Mouse (Mus musculus) erythroblast, embryonic 14.5 days (primary cell): Measurements from ENCODE around the gene Nell1. TPM values are rescaled to one million over a fixed set of nuclear protein-coding genes. Genes with fewer than 3 reads are reported as not detected.

Experiments used
- H3K27me3 ChIP-seq: 2 replicates; pipeline ENCODE4 v1.6.1; 2012; ENCODE audit warnings: inconsistent platforms; ENCODE audit not compliant: control insufficient read depth
- H3K36me3 ChIP-seq: 2 replicates; pipeline ENCODE4 v1.6.1; 2012; ENCODE audit warnings: mild to moderate bottlenecking, inconsistent platforms; ENCODE audit not compliant: control insufficient read depth
- H3K4me1 ChIP-seq: 2 replicates; pipeline ENCODE4 v1.6.1; 2012; ENCODE audit warnings: inconsistent platforms; ENCODE audit not compliant: control insufficient read depth
- H3K4me3 ChIP-seq: replicated peaks from 2 replicates; pipeline ENCODE3; 2012; ENCODE audit warnings: moderate library complexity, mild to moderate bottlenecking, inconsistent platforms
- H3K9me3 ChIP-seq: 2 replicates; pipeline ENCODE4 v1.6.1; 2012; ENCODE audit warnings: low read length, inconsistent platforms, mixed read lengths; ENCODE audit not compliant: control insufficient read depth
- GATA1 ChIP-seq: IDR thresholded peaks from 2 replicates; pipeline ENCODE4 v1.6.1; 2012; ENCODE audit warnings: low read length, inconsistent platforms, mixed read lengths
- TAL1 ChIP-seq: IDR thresholded peaks from 3 replicates; pipeline ENCODE4 v1.6.1; 2012; ENCODE audit warnings: low read length, inconsistent platforms, mixed read lengths
- polyA plus RNA-seq: library from polyadenylated mRNA; stranded (reverse); fragments of >175 nt; gene quantifications from 2 replicates; pipeline ENCODE4 v1.2.3, GENCODE M21; 2012

Gene Nell1
- polyA plus RNA-seq, 1 experiment, result not detected

DNA sequence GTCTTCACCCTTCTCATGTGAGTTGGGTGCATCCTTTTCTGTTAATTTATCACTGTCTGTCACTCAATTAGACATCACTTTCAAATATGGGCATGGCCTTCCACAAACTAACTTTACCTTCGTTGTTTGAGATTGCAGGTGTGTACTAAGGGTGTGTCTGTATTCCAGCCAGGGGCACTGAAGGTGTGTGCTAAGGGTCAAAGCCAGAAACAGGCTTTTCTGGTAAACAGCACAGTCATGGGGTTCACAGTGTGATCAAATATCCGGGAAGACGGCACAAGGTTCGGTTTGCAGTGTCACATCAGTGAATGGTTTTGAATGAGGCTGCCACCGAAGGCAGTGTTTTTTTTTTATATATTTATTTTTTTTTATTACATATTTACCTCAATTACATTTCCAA is 455.1 kb downstream of the Nell1 start:
- Histone ChIP-seq H3K4me3 (no peak overlapping the region), H3K27me3 (no peaks in the 10 kb centered on the region), H3K36me3 (no peaks in the 10 kb centered on the region), H3K4me1 (no peaks in the 10 kb centered on the region), H3K9me3 (peaks cover 3% of the 10 kb centered on the region)
- TF ChIP-seq GATA1, result no peak
- TF ChIP-seq TAL1, result no peak

DNA sequence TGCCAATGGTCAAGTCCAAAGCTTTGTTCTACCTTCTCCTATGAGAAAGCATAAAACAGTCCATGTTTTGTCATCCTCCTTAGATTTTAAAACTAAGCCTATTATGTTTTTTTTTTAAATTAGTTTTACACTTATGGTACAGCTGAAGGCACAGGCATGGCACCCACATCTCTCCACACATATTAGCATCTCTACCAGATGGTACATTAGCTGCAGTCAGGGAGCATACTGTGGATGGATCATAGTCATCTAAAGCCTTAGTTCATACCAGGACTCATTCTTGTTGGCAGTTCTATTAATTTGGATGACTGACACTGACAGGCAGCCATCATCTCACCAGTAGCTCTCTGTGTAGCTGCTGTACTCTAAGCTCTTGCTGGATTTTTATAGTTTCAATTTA is 466.6 kb downstream of the Nell1 start:
- no peak overlapping the region for H3K4me3 ChIP-seq
- no peak for TF ChIP-seq TAL1
- TF ChIP-seq GATA1, result no peak
- H3K27me3 ChIP-seq, result no peaks in the 10 kb centered on the region

DNA sequence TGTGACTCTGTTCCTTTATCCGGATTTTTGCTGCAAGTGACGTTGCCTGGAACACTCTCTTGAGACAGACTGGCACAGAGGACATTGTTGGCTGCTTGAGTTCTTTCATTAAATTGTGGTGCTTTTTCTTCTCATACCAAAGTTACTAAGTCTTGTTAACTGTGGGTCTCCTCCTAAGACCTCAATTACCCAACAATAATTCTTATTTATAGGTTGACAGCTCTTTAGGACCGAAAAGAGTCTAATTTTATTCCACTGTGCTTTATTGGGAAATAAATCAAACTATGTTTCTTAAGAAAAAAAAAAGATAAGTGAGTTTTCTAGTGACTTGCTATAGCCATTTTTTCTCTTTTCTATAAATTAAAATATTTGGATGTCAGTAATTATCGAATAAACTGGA is 472.7 kb downstream of the Nell1 start:
- Histone ChIP-seq H3K4me1 (no peaks in the 10 kb centered on the region), H3K36me3 (no peaks in the 10 kb centered on the region), H3K9me3 (peaks cover 18% of the 10 kb centered on the region), H3K27me3 (no peaks in the 10 kb centered on the region), H3K4me3 (no peak overlapping the region)
- TF ChIP-seq GATA1 (no peak), TAL1 (no peak)

More for the DNA sequence above, 466.6 kb downstream of the Nell1 start:
- no peaks in the 10 kb centered on the region for H3K4me1 ChIP-seq
- H3K9me3 ChIP-seq, result peaks cover 16% of the 10 kb centered on the region; the same call in 1 of the 2 replicates
- H3K36me3 ChIP-seq, result no peaks in the 10 kb centered on the region

DNA sequence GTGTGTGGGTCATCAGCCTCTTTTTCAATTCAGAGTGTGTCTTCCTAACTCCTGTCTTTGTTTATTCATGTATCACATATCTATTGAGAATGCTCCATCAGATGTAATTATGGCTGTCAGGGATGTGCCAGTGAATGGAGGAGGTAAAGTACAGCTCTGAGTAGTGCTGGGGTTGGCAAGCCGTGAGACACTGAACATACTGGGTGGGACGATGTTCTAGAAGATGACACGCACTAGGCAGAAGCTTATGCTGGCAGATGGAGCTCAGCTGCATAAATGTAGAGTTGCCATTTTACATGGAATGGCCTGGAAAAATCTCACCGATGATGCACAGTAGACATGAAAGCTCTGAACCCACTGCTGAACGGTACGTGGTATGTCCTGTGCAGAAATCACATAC is 493.1 kb downstream of the Nell1 start:
- Histone ChIP-seq H3K9me3 (peaks cover 6% of the 10 kb centered on the region; the same call in 1 of the 2 replicates), H3K27me3 (no peaks in the 10 kb centered on the region), H3K4me1 (no peaks in the 10 kb centered on the region), H3K36me3 (no peaks in the 10 kb centered on the region), H3K4me3 (no peak overlapping the region)
- TF ChIP-seq GATA1 (no peak), TAL1 (no peak)

DNA sequence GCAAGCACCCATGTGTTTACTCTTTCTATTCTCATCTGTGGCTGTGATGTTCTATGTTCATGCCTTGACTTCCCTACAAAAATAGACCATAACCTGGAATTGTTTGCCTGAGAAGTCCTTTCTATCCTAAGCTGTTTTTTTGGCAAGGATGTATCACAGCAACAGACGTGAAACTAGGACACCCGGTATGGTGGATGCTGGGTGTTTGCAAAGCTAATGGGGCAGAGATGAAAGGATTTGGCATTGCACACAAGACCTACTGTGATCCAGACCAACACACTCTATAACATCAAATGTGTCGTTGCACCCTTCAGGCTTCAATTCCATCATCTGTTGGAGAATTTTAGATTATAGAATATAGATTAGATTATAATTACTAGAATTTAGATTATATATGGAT is 495.9 kb downstream of the Nell1 start:
- TF ChIP-seq GATA1 (no peak), TAL1 (no peak)
- peaks cover 3% of the 10 kb centered on the region; the same call in 1 of the 2 replicates for H3K9me3 ChIP-seq
- no peaks in the 10 kb centered on the region for H3K4me1 ChIP-seq
- H3K27me3 ChIP-seq, result no peaks in the 10 kb centered on the region
- no peaks in the 10 kb centered on the region for H3K36me3 ChIP-seq
- no peak overlapping the region for H3K4me3 ChIP-seq

DNA sequence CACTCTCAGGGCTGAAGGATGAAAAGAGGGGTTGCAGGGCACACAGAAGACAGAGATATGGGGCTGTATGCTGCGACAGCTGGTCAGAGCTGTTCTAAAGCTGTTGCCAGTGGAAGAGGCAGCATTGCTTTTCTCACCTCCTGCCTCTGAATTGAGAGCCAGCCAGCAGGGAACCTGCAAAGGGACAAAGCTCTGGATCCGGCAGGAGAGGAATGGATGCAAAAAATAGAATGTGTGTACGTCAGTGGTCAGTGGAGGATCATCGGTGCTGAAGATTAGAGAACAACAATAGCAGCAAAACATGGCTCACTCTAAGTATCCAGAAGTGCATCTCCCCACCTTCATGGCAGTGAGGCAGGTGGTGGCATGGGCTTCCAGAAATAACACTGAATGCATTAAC is 507.3 kb downstream of the Nell1 start:
- H3K9me3 ChIP-seq, result no peaks in the 10 kb centered on the region; the same call in 1 of the 2 replicates
- H3K27me3 ChIP-seq, result no peaks in the 10 kb centered on the region
- H3K36me3 ChIP-seq, result no peaks in the 10 kb centered on the region
- H3K4me3 ChIP-seq, result no peak overlapping the region
- no peak for TF ChIP-seq TAL1
- no peak for TF ChIP-seq GATA1
- no peaks in the 10 kb centered on the region for H3K4me1 ChIP-seq

DNA sequence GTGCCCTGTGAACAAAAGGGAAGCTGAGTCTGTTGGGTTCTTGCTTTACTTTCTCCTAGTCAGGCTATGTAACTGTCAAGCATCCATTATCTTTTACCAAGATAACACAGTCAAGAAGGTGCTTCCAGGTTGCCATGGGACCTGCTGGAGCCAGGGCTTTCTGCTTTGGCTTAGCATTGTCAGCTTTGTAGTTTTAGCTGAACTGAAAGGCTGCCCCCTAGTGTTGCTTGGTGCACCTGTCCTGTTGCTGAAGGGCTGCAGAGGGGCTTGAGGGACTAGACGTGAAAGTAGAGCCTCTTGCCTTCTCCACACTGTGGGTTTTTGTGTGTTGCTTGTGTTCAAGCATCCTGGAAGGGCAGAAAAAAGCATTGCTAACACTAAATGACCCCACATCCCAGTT is 510.6 kb downstream of the Nell1 start:
- H3K36me3 ChIP-seq, result no peaks in the 10 kb centered on the region
- no peak overlapping the region for H3K4me3 ChIP-seq
- no peak for TF ChIP-seq GATA1
- no peak for TF ChIP-seq TAL1
- no peaks in the 10 kb centered on the region; the same call in 1 of the 2 replicates for H3K9me3 ChIP-seq
- no peaks in the 10 kb centered on the region for H3K4me1 ChIP-seq
- H3K27me3 ChIP-seq, result no peaks in the 10 kb centered on the region

DNA sequence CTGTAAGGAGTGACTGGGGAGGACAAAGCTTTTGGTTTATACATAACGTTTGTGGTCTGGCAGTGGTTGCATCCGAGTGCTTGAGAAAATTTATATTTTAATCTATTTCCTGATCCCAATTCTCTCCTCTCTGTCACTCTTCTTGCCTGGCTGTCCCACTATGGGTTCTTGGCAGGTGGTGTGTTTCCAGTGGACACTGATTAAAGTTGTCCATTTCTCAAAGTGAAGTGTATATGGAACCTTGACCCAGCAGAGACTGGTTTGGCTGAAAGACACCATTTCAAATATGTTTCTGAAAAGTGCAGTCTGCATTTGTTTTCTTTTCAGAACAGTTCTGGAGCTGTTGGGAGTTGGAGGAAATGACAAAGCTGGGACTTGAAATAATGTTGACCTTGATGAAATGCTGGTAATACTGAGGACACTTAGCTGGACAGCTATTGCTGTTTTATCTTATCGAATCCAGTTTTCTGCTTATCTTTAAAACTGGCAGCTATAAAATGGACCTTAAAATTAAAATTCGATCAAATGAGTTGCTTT is 512.3 kb downstream of the Nell1 start:
- H3K27me3 ChIP-seq, result no peaks in the 10 kb centered on the region
- H3K4me3 ChIP-seq, result no peak overlapping the region
- no peaks in the 10 kb centered on the region for H3K4me1 ChIP-seq
- TF ChIP-seq TAL1 (no peak), GATA1 (no peak)
- no peaks in the 10 kb centered on the region for H3K36me3 ChIP-seq
- H3K9me3 ChIP-seq, result no peaks in the 10 kb centered on the region; the same call in 1 of the 2 replicates

DNA sequence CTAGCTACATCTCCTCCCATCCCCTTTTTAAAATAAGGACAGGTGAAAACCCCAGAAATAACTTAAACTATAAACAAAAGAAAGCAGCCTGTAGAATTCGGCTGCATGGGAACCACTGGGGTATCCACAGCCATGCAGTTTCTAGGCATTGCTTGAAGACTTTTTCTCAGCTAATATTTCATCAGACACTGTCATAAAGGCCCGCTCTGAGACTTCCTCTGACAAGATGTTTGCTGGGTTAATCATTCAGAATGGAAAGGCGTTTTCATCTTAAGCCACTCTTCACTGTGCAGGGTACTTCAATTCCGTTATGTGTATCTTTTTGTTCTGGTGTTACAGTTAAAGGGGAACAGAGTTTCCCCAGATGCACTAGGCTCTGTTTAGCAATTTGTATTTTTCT is 526.9 kb downstream of the Nell1 start:
- no peak for TF ChIP-seq GATA1
- TF ChIP-seq TAL1, result no peak
- Histone ChIP-seq H3K27me3 (no peaks in the 10 kb centered on the region), H3K36me3 (no peaks in the 10 kb centered on the region), H3K9me3 (no peaks in the 10 kb centered on the region), H3K4me3 (no peak overlapping the region), H3K4me1 (no peaks in the 10 kb centered on the region)

DNA sequence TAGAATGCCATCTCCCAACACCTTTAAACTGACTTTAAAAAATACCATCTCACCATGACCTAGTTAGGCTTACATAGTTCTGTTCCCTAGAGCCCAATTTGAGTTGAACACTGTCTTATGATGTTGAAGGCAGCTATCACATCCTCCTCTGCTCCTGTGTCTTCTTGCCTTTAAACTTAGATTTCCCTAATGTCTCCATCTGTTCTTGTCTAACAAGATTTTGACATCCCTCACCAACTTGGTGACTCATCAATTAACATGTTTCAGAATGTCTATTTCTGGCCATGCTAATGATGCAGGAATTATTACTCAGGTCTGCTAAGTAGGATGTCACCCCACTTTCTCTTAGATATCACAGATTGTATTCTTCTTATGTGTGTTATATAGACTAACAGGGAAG is 532.4 kb downstream of the Nell1 start:
- H3K36me3 ChIP-seq, result no peaks in the 10 kb centered on the region
- no peaks in the 10 kb centered on the region for H3K4me1 ChIP-seq
- no peaks in the 10 kb centered on the region for H3K9me3 ChIP-seq
- TF ChIP-seq GATA1 (no peak), TAL1 (no peak)
- no peaks in the 10 kb centered on the region for H3K27me3 ChIP-seq
- no peak overlapping the region for H3K4me3 ChIP-seq
